In the genomic region with DNA sequence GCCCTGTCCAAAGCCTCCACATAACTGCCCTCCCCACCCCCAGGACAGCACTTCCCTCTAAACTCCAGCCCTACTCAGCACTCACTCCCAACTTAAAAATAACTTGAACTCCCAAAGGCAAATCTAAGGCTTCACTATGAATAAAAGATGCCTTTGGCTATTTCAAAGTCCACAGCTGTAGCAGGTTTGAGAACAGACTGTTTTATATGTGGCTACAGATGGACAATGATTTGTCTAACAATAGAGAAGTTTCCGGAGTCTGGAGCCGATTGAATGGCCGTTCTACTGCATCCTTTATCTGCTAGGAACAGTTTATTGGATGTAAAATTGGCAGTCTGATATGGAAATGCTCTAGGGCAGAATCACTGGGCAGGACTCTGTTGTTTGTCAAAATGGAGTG, we compare ENCODE assay signal across 12 mouse cellular contexts.
"Had no signal": no experiment of that assay in that cellular context is flagged by ENCODE, and none has a peak within 500 bp of the region (broad histone marks: within the 10 kb centered on the region; RNA-seq: fewer than 3 reads in every experiment).

No protein-coding gene starts in this region.

- H3K27me3 ChIP-seq: midbrain, embryonic 13.5 days; neural tube, embryonic 15.5 days had no signal

- H3K27ac ChIP-seq: kidney, postnatal 0 days; layer of hippocampus, adult 2 months; limb, embryonic 13.5 days; liver, embryonic 14.5 days; midbrain, embryonic 13.5 days; neural tube, embryonic 15.5 days had no signal

- H3K4me3 ChIP-seq: layer of hippocampus, adult 2 months; limb, embryonic 13.5 days; midbrain, embryonic 13.5 days; neural tube, embryonic 15.5 days had no signal

- H3K36me3 ChIP-seq: limb, embryonic 13.5 days; midbrain, embryonic 13.5 days; neural tube, embryonic 15.5 days had no signal

- H3K9ac ChIP-seq: limb, embryonic 13.5 days; liver, embryonic 14.5 days; midbrain, embryonic 13.5 days; neural tube, embryonic 15.5 days had no signal

- DNase-seq: kidney, postnatal 4 days; lung, adult 2 months; lung, postnatal 36 days; right cerebral cortex, adult 18-20 months; right cerebral cortex, postnatal 25 days; thymus, postnatal 4 days had no signal

- H3K4me2 ChIP-seq: limb, embryonic 13.5 days; midbrain, embryonic 13.5 days; neural tube, embryonic 15.5 days had no signal
